Mouse (Mus musculus): ENCODE data around the gene Lama5.

Lama5 gene

DNA sequence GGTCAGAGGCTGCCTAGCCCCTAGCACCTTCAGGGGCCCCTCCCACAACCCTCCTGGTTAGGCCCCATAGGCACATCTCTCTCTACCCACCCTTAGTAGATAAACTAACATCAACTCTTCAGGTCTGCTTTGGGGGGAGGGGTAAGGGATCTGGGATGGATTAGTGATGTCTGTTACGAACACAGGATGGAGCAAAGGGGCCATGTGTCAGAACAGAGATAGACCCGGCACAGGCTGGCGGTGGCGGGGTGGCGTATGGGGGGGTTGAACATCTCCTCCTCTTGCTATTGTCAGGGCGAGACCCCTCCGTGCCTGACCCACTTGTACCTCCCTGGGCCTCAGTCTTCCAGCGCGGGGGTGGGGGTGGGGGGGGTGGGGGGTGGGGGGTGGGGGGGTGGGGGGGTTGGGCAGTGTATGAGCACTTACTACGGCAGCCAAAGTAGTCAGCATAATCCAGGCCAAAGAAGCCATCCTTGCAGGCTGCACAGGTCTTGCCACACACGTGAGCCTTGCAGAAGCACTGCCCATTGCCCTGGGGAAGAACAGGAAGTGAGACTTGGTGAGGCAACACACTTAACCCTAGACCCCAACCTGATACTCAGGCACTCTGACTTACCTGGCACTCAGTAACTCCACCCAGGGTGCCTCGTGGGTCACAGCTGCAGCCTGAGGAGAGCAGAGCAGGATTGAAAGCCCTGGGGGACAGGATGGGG is 28.9 kb downstream of the Lama5 start:
- DNase-seq, result no peak

DNA sequence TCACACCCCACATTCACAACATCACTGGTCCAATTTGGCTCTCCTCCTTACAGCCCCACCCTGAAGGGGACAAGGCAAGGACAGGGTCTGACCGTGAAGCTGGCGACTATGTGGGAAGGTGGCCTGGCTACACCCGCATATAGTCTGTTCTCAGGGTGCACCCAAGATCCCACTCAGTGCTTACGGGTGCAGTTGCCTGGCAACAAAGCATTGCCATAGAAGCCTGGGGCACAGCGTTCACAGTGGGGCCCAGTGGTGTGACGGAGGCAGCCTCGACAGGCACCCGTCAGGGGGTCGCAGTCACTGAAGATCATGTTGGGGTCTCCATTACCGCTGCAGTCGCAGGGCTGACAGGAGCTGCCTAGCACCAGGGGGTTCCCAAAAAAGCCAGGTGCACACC is 38.3 kb downstream of the Lama5 start:
- DNase-seq, result no peak

DNA sequence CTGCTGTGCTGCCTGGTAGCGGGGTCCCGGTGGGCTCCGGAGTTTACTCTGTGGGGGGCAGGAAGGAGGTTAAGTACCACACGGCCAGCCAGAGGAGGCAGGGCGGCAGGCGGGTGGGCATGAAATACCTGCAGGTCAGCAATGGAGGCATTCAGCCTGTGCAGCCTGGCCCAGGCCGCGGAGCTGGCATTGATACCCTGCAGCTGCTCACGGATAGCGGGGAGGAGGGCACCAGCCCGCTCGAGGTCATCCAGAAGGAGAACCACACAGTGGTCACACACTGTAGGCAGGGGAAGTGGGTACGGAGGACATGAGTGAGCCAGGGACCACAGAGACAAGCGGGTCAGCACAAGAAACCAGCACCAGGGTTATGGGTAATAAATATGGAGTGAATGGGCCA is 40.0 kb downstream of the Lama5 start:
- DNase-seq, result no peak

DNA sequence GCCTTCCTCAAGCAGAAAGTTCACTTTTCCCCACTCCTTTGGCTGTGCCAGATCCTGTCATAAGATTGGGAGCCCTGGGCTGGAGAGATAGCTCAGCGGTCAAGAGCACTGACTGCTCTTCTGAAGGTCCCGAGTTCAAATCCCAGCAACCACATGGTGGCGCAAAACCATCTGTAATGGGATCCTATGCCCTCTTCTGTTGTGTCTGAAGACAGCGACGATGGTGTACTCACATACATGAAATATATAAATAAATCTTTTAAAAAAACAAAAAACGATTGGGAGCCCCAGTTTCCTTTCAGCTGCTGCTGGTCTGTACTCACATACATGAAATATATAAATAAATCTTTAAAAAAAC is 40.9 kb downstream of the Lama5 start:
- DNase-seq, result peak in 1 of 2 experiments; percentile 26

DNA sequence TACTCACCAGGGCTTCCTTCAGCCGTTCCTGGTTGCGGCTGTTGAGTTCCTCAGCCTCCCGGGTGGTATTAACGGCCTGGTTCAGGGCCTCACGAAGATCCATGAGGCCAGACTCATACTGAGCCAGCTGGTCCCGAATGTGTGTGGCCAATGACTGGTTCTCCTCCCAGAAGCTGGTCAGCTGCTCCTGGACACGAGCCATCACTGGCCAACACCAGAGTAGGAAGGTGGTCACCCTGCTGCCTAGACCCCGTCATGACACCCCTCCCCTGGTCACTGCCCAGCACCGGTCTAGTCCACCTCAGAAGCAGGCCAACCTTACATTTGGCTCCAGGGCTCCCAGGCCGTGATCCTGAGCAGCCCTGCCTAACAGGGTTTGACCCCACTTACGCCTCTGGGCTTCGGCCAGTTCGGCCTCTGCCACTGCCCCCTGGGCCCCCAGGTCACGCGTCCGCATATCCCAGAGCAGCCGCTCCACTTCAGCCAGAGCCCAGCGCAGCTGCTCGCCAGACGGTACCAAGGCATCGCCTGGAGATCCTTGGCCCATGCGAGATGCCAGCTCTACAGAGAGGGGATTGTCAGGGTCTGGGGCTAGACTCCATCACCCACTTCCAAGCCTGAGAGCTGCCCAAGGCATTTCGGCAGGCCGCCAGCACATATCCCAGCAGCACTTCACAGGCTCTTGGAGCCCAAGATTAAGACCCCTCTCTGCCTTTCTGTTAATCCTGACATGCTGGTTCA is 41.5 kb downstream of the Lama5 start:
- DNase-seq, result no peak

DNA sequence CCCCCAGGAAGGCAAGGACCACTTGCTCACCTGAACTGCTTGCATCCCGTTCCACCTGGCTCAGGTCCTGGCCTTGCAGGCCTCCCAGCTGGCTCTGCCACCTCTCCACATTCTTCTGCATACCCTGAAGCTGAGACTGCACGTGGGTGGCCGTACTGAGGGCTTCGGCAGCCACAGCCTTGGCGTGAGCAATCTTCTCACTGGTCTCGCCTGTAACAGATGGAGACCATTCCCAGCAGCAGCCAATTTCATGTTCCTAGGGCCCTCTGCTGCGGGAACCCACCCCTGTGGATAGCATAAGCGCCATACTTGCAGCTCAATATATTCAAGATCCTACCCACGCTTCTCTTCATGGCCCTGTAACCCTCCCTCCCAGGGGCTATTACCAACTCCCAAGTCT is 44.1 kb downstream of the Lama5 start:
- DNase-seq, result peak in 1 of 2 experiments; percentile 17

DNA sequence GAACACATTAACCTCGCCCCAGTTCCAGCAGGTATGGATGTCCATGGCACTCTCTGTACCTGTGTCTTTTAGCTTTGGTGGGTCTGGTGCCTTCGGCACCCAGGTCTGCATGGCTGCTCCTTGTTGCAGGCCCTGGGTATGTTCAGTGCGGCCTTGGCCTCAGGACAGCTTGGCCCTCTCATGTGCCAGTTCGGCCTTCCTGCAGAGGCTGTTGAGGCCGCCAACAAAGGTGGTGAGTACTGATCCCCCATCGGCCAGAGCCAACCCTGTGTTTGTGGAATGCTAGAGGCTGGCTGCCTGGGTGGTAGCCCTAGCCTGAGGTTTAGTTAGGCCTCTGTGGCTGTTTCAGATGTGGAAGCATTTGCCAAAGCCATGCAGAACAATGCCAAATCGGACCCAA is 49.9 kb downstream of the Lama5 start:
- DNase-seq, result no peak

DNA sequence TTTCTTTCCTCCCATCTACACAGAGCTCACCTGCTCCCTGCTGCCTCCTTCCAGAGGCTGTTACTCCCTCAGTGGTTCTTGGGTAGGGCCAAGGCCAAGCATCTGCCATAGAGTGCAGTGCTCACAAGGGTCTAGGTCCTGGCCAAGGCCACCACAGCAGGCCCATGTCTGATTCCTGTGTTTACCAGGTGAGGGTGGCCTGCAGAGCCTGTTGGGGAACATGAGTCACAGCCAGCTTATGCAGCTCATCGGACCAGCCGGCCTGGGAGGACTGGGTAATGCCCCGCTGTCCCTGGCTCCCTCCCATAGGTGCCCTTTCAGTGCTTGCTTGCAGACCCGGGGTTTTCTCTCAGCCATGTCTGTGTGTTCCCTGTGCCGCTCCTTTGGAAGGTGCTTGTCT is 51.5 kb downstream of the Lama5 start:
- DNase-seq, result no peak

DNA sequence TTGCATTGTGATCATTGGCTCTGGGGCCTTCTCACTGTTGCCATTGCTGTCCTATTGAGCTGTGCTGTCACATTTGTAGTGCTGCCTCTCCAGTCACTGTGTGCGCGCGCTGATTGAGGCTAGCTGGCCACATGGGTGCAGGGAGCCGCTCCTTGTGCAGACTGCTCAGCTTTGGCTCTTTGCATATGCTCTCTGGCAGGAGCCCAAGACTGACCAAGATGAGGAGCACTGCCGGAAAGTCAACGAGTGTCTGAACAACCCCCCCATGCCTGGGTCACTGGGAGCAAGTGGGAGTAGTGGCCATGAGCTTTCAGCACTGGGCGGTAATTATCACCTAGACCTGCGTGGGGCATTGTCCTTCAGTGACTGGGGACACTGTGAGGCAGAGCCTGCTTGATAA is 51.9 kb downstream of the Lama5 start:
- DNase-seq, result peak in 1 of 2 experiments; percentile 50

DNA sequence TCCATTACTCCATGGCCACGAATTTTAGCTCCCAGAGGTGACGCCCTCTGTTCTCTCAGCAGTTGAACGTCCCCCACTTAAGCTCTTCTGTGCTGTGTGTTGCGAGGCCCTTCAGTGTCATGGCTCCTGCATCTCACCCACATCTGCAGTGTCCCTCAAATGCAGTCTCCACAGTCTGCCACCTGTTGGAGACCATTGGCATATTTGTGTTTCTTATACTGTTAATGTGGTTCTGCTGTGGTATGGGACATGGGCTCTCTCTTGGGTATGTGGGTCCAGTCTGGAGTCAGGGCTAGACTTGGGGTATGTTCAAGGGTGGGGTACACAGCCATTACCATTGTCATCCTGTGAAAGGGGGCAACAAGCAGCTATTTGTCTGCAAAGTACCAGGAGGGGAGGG is 52.5 kb downstream of the Lama5 start:
- no peak for DNase-seq

DNA sequence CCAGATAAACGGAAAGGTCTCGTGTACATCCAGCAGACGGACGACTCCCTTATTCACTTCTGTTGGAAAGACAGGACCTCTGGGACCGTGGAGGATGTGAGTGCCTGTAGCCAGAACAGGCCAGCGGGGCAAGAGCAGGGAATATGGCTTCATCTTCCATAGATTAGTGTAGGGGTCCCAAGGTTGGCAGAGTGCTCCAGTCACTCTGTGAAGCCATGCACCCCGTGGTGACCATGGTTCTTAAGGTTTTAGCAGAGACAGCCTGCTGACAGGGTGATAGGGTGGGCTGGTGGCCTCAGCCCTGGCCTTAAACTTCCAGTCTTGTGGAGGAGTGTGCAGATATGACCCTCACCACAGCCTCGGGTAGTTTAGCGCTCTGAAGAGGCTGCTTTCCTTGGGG is 53.5 kb downstream of the Lama5 start:
- DNase-seq, result peak in 1 of 2 experiments; percentile 46

DNA sequence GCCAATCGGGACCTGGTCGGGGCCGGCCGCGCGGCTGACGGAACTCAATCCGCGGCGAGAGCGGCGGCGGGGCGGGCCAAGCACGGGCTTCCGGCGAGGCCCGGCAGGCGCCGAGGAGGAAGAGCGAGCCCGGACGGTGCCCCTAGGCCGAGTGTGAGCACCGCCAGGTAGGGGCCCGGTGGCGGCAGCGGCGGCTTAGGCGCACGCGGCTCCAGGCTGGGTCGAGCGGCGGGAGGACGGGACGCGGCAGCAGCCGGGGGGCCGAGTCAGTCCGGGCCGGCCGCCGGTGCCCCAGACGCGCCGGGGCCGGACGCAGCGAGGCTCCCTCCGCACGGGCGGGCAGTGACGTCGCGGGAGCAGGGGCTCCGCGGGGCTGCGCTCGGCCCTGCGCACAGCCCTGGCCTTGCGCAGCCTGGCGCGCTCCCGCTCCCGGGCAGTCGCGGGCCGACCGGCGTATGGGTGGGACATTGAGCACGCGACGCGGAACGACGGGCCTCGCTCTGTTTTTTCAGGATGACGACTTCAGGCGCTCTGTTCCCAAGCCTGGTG is 54.1 kb downstream of the Lama5 start:
- no peak for DNase-seq

DNA sequence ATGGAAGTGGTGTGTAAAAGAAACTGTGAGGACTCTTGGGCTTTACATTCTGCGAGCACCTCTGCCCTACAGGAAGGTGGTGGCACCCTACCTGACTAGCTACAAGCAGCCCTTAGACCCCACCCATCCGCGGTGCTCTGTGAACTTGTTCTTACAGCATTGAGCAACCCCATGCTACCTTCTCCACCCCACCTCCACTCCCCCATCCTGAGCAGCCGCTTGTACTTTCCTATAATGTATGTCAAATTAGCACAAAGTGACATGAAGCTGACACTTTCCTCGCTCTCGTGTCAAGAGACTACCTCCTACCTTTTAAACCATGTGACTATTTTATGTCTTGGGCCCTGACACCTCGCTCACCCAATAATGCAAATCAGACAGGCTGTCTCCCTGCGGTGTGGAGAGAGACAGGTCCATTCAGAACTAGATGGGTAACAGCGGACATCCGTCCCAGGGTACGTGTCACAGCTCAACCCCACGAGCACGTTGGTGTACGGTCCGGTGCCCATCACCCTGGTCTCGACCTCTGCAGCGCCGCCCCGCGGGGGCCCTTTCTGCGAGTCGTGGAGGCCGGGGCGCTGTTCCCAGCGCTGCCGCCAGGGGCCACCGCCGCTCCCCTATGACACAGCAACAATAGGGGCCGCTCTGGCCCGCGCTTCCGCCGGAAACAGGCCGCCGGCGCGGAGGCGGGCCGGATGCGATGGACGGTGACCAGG is 54.7 kb downstream of the Lama5 start, which contains the start of gene Adrm1:
Gene Adrm1, plus strand, starts transcription at position 680 of the 716 bp plus-strand sequence.
- peak; percentile 99 for DNase-seq

DNA sequence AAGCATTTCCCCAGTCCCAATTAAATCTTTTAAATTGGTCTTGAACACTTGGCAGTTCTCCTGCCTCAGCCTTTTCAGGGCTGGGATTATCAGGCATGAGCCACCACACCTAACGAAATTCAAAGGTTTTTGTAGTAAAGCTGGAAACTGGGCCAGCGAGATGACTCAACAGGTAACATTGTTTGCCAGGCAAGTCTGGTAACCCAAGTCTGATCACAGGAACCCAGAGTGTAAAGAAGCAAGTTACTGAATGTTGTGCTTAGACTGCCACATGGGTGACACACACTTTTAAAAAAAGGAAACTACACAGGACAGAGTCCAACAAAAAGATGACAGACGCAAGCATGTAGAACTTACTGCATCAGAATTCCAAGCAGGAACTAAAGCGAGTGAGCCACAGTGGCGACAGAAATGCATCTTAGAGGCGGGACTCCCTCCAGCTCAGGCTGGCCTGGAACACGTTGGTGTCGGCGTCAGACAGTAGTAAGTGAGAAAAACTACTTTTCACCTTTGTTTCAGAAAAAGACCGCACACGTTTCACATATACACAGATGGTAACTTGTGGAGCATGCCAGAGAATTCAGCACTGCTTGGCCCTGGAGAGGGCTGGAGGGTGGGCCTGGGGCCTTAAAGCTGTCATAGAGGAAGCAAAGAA is 55.4 kb downstream of the Lama5 start:
- DNase-seq, result no peak

DNA sequence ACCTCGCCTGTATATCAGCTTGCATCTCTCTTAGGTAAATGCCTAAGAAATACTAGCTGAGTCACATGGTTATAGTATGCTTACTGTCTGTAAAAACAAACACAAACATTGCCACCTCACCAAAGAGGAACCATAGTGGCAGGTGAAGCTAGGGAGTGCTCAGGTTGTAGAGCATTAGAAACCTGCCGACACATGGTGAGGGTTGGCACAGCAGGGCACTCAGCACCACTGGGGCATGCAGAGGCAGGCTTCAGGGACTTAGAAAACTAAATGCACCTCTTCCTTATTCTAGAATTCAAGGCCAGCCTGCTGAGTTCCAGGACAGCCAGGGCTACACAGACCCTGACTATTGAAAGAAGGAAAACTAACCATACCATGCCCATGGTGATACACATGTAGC is 58.8 kb downstream of the Lama5 start:
- DNase-seq, result no peak

DNA sequence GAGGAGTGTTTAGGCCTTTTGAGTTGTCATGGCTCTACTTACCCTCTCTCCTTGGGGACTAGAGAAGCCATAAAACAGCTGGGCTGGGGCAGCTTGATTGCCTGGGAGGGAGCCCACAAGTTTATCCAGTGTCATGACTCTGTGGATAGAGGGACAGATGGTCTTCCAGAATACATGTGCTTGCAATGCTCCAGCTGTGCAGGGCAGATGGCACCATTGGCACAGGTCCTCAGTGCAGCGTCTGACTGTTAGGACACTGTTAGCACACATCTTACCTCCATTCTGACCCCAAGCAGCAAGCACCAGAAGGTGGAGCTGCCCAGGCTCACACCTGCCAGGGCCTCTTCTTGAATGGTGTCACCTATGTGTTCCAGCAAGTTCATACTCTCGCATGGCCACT is 59.8 kb downstream of the Lama5 start:
- peak; percentile 45 to 61 for DNase-seq

DNA sequence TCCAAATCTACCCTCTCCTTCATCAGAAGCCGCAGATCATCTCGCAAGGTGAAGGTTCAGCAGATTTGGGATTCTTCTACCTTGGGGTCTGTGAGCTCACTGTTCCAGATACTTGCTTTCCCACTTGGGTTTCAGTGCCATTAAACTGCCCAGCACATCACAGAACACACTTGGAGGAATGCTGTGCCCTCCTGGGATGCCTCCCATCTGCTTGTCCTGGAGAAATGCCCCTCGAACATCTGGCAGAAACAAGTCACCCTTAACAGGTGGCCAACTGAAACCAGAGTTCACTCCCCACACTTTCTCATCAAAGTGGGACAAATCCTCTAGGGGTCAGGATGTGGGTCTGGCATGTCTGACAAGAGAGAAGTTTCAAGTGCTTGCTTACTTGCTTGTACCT is 67.0 kb downstream of the Lama5 start:
- DNase-seq, result no peak

DNA sequence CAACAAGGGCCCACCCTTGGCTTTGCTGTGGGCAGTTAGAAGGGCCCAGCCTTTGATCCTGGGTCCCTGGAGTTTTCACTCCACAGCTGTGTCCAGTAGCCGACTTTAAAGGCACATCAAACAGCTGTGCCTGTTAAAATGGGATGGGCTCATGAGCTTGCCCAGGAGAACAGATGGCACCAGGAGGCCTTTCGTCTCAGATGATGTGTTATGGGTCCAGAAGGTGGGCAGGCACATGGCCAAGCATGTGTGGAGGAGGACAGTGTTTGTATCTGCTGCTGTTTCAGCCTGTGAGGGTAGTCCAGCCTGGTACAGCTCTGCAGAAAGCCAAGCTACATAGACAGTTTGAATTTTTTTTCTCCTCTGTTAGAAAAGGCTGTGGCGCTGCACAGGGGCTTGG is 70.9 kb downstream of the Lama5 start:
- peak; percentile 55 to 70 for DNase-seq

DNA sequence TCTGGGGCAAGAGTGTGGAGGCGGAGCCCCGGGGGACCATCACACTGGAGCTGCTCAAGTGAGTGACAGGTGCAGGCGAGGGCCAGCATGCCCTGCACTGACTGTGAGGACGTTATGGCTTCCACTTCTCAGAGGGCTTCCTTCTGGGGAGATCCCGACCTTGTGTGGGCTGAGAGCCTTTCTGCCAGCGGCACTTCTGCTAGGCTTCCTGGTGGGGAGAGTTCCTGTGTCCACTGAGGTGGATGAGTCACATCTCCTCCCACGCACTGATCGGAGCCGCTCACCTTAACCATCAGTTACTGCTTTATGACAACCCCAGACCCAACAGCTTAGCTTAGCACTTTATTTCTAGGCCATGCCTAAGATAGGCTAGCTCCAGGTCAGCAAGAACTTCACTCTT is 77.1 kb downstream of the Lama5 start:
- peak; percentile 60 to 64 for DNase-seq

DNA sequence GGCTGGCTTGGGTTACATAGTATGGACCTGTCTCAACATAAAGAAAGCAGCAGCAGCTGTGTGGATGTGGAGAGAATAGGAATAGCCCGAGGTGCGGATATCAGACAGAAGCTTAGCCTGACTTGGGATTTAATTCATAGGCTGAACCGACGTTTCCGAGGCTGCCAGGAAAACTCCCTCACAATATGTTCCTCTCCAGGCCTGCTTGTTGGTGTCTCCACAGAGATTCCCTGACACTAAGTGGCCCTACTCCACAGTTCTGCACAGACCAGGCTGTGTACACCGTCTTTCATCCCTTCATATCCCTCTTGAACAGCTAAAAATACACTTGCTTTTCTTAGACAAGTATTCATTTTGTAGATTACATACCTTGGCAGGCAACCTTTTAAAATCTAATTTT is 78.3 kb downstream of the Lama5 start:
- peak; percentile 50 to 57 for DNase-seq

DNA sequence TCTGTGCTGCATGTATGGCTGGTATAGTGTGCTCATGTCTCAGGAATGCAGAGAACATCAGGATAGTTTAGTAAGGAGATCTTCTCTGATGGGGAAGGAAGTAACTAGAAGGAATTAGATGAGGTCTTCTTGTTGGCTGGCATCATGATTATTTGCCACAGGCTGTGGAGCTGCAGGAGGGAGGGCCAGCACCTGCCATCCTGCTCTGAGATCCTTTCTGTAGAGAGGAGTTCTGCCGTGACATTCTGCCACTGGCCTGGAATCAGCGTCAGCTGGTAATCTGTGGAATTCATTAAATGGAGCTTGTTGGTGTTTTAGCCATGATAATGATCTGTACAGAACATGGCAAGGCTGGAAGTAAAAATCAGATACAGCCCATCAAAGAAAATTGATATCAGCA is 79.6 kb downstream of the Lama5 start:
- DNase-seq, result peak; percentile 70 to 79

DNA sequence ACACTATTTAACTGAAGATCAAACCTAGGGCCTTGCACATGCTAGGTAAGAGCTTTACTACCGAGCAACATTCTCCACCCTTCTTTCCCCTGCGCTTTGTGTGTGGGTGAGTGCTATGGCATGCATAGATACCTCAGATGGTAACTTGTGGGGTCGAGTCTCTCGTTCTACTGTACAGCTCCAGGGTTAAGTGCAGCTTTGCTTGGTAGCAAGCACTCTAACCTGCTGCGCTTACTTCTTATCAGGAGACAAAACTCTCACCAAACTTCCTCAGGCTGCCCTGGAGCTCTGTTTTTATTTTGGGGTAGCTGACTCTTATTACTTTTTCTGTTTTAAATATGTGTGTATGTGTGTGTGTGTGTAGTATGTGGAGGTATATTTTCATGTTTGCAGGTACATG is 90.2 kb downstream of the Lama5 start:
- no peak for DNase-seq

DNA sequence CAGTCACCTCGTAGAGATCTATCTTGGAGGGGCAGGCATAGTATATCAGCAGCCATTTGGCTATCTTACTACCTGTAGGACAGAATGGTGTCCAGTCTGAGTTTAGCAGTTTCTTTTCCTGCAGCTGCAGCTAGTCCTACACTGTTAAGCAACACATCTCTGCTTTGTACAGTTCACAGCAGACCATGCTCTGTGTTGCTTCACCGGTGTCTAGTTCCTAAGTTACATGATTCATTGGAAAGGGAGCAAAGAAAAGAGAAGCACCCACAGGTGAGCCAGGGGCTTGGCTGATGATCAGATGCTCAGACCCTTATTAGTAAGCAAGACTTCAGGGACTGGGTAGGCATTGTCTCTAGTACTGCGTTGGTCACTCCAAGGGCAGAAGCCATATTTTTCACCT is 91.7 kb downstream of the Lama5 start:
- DNase-seq, result no peak
